Mouse (Mus musculus) Patski (cell line): ENCODE results near the gene Szt2. TPM values are rescaled to one million over a fixed set of nuclear protein-coding genes. Genes with fewer than 3 reads are reported as not detected.

Experiments used
- ATAC-seq: fragments of 100-300 bp; one replicate; pipeline ENCODE4 v1.8.0; 2021
- CTCF ChIA-PET: fragments of 350-600 bp; sonication (Branson Sonifier 250); formaldehyde crosslinking; loops from one replicate; lab custom pipeline; 2022; ENCODE audit warnings: inconsistent platforms; lab: Charles Lee
- POLR2A ChIA-PET: fragments of 350-600 bp; sonication (Branson Sonifier 250); formaldehyde crosslinking; loops from one replicate; lab custom pipeline; 2022; ENCODE audit warnings: antibody characterized with exemption, inconsistent platforms; lab: Charles Lee
- DNase-seq: peaks from one replicate; pipeline ENCODE4 v3.0.0-alpha.2; 2011; ENCODE audit warnings: low read depth, low spot score
- H3K27me3 ChIP-seq: fragments of 371-371 bp; one replicate; pipeline ENCODE4 v1.5.1; 2021
- CTCF ChIP-seq: fragments of 100-300 bp; IDR thresholded peaks from one replicate; pipeline ENCODE4 v1.5.1; 2021
- in situ Hi-C: fragments of 300-500 bp; cut with MboI; formaldehyde crosslinking; loops from 3 replicates; pipeline ENCODE4 v1.11.1; 2018; ENCODE audit warnings: low pct_unique_long_range_greater_than_20kb, mixed read lengths
- polyA plus RNA-seq: library from polyadenylated mRNA; unstranded; gene quantifications from one replicate; pipeline ENCODE4 v1.2.3, GENCODE M21; 2021

The Szt2 gene
- polyA plus RNA-seq, 1 experiment from 2014 or later = 14.7 TPM

- in situ Hi-C loops = no loop called here
- ATAC-seq (no peak), DNase-seq (no peak)
- no peak for TF ChIP-seq CTCF
- CTCF ChIA-PET = no interaction called here
- POLR2A ChIA-PET = no interaction called here
- H3K27me3 ChIP-seq = no peaks in the 10 kb centered on the region
Observed at GRCm38 (mm10) chr4:118383271-118383670, 25.8 kb downstream of the Szt2 start.

GRCm38 (mm10) chr4:118375999-118376398 is 33.1 kb downstream of the Szt2 start:
- no peak for TF ChIP-seq CTCF
- DNase-seq (no peak), ATAC-seq (no peak)
- ChIA-PET POLR2A (no interaction called here), CTCF (no interaction called here)
- H3K27me3 ChIP-seq = no peaks in the 10 kb centered on the region
- in situ Hi-C loops = no loop called here

- DNase-seq (no peak), ATAC-seq (no peak)
- TF ChIP-seq CTCF = no peak
- ChIA-PET POLR2A (interaction anchor here (1.3 kb wide), 1 partner anchor 11 kb away, joined by 5 read pairs; no protein-coding TSS in a partner anchor), CTCF (interaction anchor here (1.0 kb wide), 1 partner anchor 10 kb away, joined by 5 read pairs; no protein-coding TSS in a partner anchor)
- in situ Hi-C loops = no loop called here
- no peaks in the 10 kb centered on the region for H3K27me3 ChIP-seq
Observed at GRCm38 (mm10) chr4:118371822-118372221, 37.3 kb downstream of the Szt2 start.

DNA sequence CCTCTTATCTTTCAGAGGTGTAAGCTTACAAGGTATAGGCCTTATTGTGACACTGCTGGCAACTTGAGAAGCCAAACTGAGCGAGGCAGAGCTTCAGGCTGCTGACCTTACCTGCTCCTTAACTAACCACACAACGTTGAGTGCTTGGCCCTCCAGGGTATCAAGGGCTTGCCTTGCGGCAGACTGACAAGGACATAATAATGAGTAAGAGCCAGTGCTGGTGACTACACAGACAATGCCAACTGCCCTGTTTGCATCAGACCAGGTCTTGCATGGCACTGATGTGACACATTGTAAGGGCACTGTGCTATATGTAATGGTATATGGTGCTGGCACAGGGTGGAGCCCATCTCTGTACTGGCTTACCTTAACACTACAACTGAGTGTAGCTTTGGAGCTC is 40.5 kb downstream of the Szt2 start:
- no peak for TF ChIP-seq CTCF
- ChIA-PET POLR2A (interaction anchor here (1.3 kb wide), 1 partner anchor 8 kb away, joined by 3 read pairs; no protein-coding TSS in a partner anchor), CTCF (no interaction called here)
- H3K27me3 ChIP-seq = no peaks in the 10 kb centered on the region
- in situ Hi-C loops = no loop called here
- ATAC-seq (no peak), DNase-seq (no peak)

DNA sequence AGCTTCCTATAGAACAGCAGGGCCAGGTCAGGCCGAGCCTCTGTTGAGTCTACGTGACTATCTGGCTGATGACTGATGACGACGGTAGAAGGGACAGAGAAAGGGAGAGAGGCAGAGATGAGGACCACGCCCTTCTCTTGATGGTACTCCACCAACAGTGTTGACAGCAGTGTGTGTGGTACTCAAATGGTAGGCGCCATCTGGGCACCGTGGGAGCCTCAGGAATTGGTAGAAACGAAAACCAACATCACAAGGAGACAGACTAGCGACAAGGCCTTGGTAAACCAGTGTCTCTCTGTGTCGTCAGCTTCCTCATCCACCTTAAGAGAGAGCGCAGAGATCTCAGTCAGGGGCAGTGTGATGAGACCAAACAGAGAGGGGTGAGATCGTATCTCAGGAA is 41.5 kb downstream of the Szt2 start:
- H3K27me3 ChIP-seq = no peaks in the 10 kb centered on the region
- no peak for DNase-seq
- in situ Hi-C loops = no loop called here
- ATAC-seq = no peak
- POLR2A ChIA-PET = interaction anchor here (0.5 kb wide), 1 partner anchor 104 kb away, joined by 3 read pairs; no protein-coding TSS in a partner anchor
- no peak for TF ChIP-seq CTCF
- CTCF ChIA-PET = interaction anchor here (1.3 kb wide), 1 partner anchor 14 kb away, joined by 3 read pairs; no protein-coding TSS in a partner anchor

GRCm38 (mm10) chr4:118365991-118366390 is 43.1 kb downstream of the Szt2 start:
- in situ Hi-C loops = no loop called here
- no peaks in the 10 kb centered on the region for H3K27me3 ChIP-seq
- TF ChIP-seq CTCF = no peak
- DNase-seq (no peak), ATAC-seq (no peak)
- ChIA-PET CTCF (no interaction called here), POLR2A (no interaction called here)

- no peak for TF ChIP-seq CTCF
- no peak for ATAC-seq
- ChIA-PET CTCF (interaction anchor here (1.5 kb wide), 1 partner anchor 8 kb away, joined by 3 read pairs; no protein-coding TSS in a partner anchor), POLR2A (no interaction called here)
- no peaks in the 10 kb centered on the region for H3K27me3 ChIP-seq
- in situ Hi-C loops = no loop called here
- DNase-seq = no peak
Observed at GRCm38 (mm10) chr4:118364641-118365040, 44.4 kb downstream of the Szt2 start.

DNA sequence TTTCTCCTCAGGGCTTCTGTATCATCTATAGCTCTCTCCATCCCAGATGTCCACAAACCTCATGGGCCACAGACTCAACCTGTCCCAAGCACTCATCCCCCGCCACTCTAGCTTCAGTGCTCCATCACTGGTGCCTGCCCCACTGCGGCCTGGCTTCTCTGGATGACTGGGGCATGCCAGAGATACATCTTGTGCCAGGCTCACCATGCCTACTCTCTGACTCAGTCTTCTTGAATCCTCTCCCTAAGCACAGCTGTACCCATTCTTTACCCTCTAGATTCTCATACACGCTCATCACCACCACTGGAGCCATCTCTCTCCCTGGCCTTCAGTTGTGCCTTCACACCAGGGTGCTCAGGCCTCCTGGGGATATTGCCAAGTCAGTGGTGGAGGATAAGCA is 45.1 kb downstream of the Szt2 start:
- H3K27me3 ChIP-seq = no peaks in the 10 kb centered on the region
- POLR2A ChIA-PET = no interaction called here
- no peak for TF ChIP-seq CTCF
- in situ Hi-C loops = no loop called here
- ATAC-seq = no peak
- no peak for DNase-seq
- CTCF ChIA-PET = interaction anchor here (1.5 kb wide), 1 partner anchor 9 kb away, joined by 3 read pairs; no protein-coding TSS in a partner anchor

- ChIA-PET CTCF (no interaction called here), POLR2A (no interaction called here)
- DNase-seq = no peak
- ATAC-seq = no peak
- TF ChIP-seq CTCF = no peak
- in situ Hi-C loops = no loop called here
- no peaks in the 10 kb centered on the region for H3K27me3 ChIP-seq
Observed at GRCm38 (mm10) chr4:118362879-118363278, 46.2 kb downstream of the Szt2 start.

DNA sequence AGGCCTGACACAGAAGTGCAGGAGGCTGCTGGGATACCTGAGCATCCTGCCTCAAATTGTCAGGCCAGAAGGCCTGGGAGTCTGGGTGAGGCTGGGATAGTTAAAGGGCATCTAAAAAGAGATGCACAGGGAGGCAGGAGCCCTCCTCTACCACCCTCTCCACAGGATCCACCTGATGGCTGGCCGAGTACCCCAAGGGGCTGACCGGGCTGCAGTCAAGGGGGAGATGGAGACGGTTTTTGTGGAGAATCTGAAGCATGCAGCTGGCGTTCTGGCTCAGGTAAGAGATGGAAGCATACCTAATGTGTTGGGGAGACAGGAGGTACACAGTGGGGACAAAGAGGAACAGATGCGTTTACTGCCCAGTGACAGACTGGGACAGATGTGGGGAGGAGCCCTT is 47.6 kb downstream of the Szt2 start:
- in situ Hi-C loops = no loop called here
- no peak for TF ChIP-seq CTCF
- DNase-seq = no peak
- no peaks in the 10 kb centered on the region for H3K27me3 ChIP-seq
- ChIA-PET POLR2A (interaction anchor here (1.8 kb wide), 1 partner anchor 10 kb away, joined by 5 read pairs; no protein-coding TSS in a partner anchor), CTCF (no interaction called here)
- no peak for ATAC-seq

DNA sequence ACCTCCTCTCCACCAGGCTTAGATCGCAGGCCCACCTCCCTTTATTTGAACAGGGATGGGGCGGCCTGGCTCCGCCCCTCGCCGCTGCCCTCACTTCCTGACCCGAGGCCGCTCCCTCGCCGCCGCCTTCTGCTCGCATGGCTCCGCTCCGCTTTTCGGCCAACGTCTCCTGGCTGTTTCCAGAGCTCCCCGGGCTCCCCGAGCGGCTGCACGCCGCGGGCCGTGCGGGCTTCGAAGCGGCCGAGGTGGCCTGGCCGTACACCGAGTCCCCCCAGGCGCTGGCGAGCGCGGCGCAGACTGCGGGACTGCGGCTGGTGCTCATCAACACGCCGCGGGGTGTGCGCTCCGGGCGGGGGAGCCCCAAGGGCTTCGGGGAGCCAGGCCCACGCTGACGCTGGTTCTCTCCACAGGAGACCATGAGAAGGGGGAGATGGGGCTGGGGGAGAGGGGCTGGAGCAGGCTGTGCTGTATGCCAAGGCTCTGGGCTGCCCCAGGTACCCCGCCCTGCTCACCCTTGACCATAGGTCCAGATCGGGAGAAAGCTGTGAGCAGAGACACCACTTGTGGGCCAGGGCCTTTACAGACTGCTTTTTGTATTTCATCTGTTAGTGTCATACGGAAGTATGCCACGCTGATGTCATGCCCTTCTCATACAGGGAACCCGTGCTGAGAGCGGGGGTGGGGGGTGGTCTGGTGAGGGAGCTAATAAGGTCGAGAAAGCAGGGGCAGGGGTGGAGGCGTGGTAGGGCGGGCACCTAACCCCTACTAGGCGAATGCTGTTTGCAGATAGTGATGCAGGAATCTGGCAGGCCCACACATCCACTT is 49.0 kb downstream of the Szt2 start:
- ATAC-seq (peak; percentile 55), DNase-seq (no peak)
- ChIA-PET POLR2A (interaction anchor here (0.6 to 1.8 kb wide), 2 partner anchors 9 to 12 kb away, joined by 3 to 5 read pairs; no protein-coding TSS in a partner anchor), CTCF (no interaction called here)
- TF ChIP-seq CTCF = no peak
- in situ Hi-C loops = no loop called here
- H3K27me3 ChIP-seq = no peaks in the 10 kb centered on the region
